Mouse (Mus musculus) adipocyte (in vitro differentiated cells): ENCODE measurements around the gene Igf2.
A peak's percentile ranks its signal among the peaks of the same experiment; 100 is the strongest.

Source experiments
- DNase-seq: peaks from one replicate; pipeline ENCODE4 v3.0.0-alpha.2; 2016; ENCODE audit warnings: low spot score

Gene Igf2

GRCm38 (mm10) chr7:142659181-142659681 lies 7.4 kb downstream of the Igf2 start:
- DNase-seq, result no peak

GRCm38 (mm10) chr7:142658681-142659180 lies 7.9 kb downstream of the Igf2 start:
- no peak for DNase-seq

DNA sequence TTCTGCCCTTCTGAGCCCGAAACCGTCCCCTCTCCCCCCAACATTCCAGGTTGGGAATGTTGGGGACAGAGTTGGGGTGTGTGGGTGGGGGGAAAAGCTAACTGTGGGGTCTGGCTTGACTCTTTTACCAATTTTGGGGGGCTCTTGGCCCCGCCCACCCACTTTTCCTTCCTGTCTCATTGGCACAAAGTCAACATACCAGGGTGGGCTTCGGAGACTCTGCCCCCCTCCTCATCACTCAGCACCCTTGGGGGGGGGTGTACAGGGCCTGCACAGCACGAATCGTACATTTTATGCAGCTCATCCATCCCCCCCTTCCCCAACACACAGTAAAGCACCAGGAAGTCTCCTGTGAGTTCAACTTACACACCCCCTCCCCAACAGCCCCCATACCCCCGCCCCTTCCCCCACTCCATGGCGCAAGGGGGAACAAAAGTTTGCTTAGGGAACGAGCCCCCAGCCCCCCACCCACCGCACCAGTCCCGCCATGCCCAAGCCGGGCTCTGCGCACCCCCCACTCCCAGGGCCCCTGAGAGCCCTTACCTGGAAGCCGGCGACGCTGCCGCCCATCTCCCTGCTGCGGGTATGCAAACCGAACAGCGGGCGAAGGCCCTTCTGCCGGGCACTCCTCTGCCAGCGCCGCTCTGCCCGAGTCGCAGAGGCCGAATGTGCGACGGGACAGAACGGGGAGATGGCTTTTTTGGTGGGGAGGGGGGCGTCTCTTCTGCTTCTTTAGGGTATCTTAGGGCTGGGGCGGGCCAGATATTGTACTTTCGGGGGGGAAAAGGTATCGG lies 8.6 kb downstream of the Igf2 start:
- no peak for DNase-seq

DNA sequence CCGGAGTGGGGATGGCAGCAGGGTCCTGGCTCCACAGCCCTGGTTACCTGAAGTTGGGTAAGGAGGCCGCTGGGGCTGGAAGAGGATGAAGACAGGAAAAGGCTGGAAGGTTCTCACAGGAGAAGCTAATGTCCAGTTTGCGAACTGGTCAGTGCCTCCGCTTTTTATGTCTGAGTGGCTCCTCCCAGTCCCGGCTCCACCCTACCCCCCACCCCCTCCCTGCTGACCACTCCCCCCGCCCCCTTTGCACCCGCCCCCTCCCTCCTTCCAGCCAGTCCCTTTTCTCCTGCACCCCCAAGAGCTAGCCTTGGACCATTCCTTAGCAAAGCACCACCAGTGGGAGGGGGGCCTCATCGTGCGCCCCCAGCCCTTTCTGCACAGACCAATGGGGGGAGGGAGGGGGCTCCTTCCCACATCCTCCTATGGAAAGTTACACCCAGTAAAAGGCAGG lies 9.2 kb downstream of the Igf2 start:
- no peak for DNase-seq

DNA sequence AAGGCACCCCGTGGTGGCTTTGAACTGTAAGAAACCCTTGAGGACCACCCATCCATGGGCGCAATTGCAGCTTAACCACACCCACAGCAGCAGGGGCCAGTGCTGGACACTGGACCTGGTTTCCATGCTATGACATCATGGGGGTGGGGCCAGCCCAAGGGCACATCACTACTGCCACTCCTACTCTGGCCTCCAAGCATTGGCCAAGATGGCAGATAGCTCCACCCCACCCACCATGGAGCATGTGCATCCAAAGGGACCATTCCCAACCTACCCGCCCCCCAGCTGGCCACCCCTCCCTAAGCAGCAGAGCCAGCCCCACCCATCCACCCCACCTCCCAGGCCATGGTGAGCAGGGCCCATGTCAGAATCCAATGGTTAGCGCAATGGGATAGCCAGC lies 10.6 kb downstream of the Igf2 start:
- no peak for DNase-seq

DNA sequence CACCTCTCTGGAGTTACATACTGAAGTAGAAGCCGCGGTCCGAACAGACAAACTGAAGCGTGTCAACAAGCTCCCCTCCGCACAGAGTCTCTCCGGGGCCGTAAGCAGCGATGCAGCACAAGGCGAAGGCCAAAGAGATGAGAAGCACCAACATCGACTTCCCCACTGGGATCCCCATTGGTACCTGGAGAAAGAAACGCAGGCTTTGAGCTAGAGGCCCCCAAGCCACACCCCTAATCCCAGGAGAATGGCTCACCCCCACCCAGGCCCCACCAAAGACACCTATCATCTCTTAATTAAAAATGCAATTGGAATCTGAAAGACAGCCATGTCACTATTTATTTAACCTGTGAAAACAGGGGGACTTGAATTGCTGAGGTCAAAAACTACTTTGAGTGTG lies 11.0 kb downstream of the Igf2 start:
- no peak for DNase-seq

DNA sequence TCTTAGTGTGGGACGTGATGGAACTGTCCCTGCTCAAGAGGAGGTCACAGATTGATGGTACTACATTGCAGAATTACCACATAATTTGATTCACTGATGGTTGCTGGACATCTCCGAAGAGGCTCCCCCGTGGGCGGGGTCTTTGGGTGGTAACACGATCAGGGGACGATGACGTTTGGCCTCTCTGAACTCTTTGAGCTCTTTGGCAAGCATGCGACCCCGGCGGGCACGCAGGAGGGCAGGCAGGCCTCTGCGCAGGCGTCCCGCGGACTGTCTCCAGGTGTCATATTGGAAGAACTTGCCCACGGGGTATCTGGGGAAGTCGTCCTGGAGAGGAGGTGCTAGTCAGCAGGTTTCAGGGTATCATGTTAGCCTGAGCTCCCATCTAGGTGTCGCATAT lies 12.9 kb downstream of the Igf2 start:
- DNase-seq, result no peak

- peak; percentile 54 for DNase-seq
Observed at GRCm38 (mm10) chr7:142646676-142647075, 19.9 kb downstream of the Igf2 start.

DNA sequence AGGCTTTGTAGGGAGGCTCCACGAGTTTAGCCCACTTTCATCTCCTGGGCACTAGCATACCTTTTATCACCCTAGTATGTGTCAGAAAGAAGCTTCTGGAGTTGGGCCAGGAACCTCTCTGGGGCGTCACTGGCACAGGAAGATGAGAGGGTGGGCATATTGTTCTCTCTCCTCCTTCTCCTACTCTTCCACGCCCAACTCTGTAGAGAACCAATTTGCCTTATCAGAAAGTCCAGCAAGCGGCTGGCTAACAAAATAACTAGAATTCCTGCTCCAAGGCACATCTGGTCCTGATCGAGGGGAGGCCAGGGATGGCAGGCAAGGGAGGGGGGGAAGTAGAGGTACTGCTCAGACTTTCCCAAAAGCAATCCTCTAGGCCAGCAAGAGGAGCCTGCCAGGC lies 21.6 kb downstream of the Igf2 start:
- no peak for DNase-seq

- DNase-seq, result no peak
Observed at GRCm38 (mm10) chr7:142636178-142636577, 30.4 kb downstream of the Igf2 start.

DNA sequence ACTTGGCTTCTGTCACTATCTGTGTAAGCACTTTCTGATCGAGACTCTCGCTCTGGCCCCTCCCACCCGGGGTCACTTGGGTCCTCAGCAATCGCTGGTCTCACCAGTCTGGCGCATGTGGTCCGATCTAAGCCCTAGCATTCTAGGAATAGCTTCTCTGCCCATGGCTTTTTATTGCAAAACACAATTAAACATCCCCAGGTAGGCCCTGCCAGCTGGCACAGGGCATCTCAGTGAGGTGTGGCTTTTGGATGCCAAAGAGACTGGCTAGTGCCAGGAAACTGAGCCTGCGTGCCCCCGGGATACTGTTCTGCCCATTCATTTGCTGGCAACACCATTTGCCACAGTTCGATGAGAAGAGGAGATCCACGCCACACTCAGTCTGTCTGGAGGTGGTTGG lies 35.9 kb downstream of the Igf2 start:
- DNase-seq, result no peak

- DNase-seq, result peak; percentile 45
Observed at GRCm38 (mm10) chr7:142629806-142630205, 36.8 kb downstream of the Igf2 start.

DNA sequence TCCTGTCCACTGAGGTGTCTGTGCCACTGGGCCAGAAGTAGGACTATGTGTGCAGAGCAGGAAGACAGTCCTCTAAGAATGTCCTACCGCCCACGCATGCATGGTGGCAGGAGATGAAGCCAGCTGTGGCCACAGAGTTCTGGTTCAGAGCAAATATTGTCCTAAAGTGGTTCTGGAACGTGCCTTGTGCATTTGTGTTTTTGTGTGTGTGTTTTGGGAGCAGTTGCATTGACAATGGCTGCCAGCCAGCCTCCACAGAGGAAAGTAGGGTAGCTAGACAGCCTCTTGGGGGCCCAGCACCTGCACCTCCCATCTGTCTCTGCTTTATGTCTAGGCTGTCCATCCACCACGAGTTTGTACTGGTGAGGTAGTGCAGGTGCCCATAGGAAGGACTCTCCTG lies 44.4 kb downstream of the Igf2 start:
- DNase-seq, result no peak

GRCm38 (mm10) chr7:142613077-142613476 lies 53.5 kb downstream of the Igf2 start:
- no peak for DNase-seq

DNA sequence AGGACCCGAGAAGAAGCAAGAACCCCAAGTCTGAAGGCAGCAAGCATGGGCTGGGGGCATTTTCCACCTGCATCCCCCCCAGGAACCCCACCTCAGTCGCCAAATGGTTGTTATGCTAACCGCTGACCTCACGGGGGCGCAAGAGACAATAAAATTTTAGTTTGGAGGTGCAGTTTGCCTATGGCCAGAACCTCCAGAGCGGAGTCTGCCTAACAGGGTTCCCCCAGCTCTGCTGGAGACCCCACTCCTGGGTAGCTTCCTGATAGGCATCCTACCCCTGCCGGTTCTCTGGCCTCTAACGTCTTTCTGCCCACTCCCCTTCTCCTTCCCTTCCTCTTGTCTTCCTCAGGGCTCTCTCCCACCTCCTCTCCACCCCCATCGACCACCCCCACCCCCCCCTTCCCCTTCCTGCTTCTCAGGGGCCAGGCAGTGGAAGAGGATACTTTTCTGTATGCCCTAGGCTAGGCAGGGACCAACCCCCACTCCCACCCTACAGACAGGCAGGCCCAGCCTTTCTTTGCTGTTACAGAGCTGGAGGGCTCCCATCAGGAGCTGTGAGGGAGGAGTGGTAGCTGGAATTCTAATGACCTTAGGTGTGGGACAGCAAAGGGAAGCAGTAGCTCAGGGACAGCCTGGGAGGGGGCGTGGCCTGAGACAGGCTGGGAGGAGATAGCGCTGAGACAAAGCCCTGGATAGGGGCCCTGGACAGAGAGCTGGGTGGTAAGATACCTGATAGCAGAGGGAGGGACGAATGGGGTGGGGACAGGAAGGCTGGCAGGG lies 55.8 kb downstream of the Igf2 start:
- DNase-seq, result peak; percentile 18

- DNase-seq, result no peak
Observed at GRCm38 (mm10) chr7:142600921-142601320, 65.7 kb downstream of the Igf2 start.
